Mouse (Mus musculus): Measurements from ENCODE around the gene Babam2. TPM values are rescaled to one million over a fixed set of nuclear protein-coding genes. Genes with fewer than 3 reads are reported as not detected.
"Not testable (repeated sequence)": the region's sequence is repeated elsewhere in the genome, so short reads cannot be mapped to it uniquely, and the experiment has no call there.

Gene Babam2
- polyA plus RNA-seq, 1 experiment from 2014 or later: 58.2 TPM

DNA sequence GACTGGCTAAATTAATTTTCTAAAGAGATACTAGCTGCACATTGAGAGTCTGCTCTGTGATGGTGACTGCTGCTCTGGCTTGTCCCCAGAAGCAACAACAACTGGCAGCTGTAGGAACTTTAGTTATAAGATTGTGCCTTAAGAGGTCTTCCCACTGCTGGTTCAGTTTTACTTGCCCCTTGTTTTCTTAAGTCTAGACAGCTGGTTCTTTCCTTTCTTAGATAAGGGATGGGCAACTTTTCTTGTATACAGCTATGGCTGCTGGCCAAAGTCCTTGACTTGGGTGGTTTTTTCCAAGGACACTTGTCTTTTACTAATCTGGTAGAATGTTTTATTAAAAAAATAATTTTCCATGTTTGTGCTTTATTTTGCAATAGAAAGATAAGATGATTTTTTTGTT, 151.5 kb downstream of the Babam2 start:
- no peaks in the 10 kb centered on the region for H3K4me1 ChIP-seq
- no peak for ATAC-seq (ENCODE audit: insufficient read depth, low FRiP score, low read depth)

GRCm38 (mm10) chr5:31852786-31853185, 155.3 kb downstream of the Babam2 start:
- ATAC-seq (ENCODE audit: insufficient read depth, low FRiP score, low read depth): no peak
- no peak overlapping the region for H3K27ac ChIP-seq
- no peak overlapping the region for H3K9ac ChIP-seq
- H3K9me3 ChIP-seq: no peaks in the 10 kb centered on the region
- H3K4me1 ChIP-seq: no peaks in the 10 kb centered on the region
- no peak overlapping the region for H3K4me3 ChIP-seq (replicated peaks)
- no peaks in the 10 kb centered on the region for H3K36me3 ChIP-seq
- H3K27me3 ChIP-seq (replicated peaks): no peaks in the 10 kb centered on the region
- WGBS: 73% methylated on average over 1 of the region's 1 CpGs
- no peak overlapping the region for H3K4me2 ChIP-seq

More for the DNA sequence above, 151.5 kb downstream of the Babam2 start:
- H3K4me2 ChIP-seq: no peak overlapping the region
- no peaks in the 10 kb centered on the region for H3K9me3 ChIP-seq
- H3K27me3 ChIP-seq (replicated peaks): no peaks in the 10 kb centered on the region
- H3K4me3 ChIP-seq (replicated peaks): no peak overlapping the region
- H3K9ac ChIP-seq: no peak overlapping the region
- no peak overlapping the region for H3K27ac ChIP-seq
- no peaks in the 10 kb centered on the region for H3K36me3 ChIP-seq

GRCm38 (mm10) chr5:31853831-31854230, 156.3 kb downstream of the Babam2 start:
- no peak overlapping the region for H3K4me2 ChIP-seq

DNA sequence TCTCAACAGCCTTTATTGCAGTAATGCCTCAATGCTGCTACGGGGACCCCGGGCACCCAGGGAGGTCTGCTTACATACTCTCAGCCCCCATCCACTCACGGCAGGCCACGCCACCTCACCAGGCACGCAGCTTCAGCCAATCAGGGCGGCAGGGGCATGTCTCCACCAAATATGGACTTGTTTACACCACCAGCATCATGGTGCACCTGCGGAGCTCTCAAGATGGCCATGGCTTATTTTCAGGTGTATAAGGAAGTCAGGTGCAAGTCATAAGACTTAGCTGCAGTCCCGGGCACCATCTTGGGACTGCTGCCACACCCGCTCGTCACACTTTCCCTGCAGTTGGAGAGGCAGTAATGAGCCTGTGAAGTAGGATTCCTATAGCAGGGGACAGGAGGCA, 161.4 kb downstream of the Babam2 start:
- not testable (repeated sequence) for H3K9me3 ChIP-seq; H3K27ac ChIP-seq; ATAC-seq (ENCODE audit: insufficient read depth, low FRiP score, low read depth); H3K4me3 ChIP-seq (replicated peaks); H3K4me2 ChIP-seq; H3K4me1 ChIP-seq; H3K36me3 ChIP-seq; H3K9ac ChIP-seq; H3K27me3 ChIP-seq (replicated peaks)
- WGBS: 77% methylated on average over 10 of the region's 10 CpGs

More at GRCm38 (mm10) chr5:31853831-31854230, 156.3 kb downstream of the Babam2 start:
- H3K9ac ChIP-seq: no peak overlapping the region
- ATAC-seq (ENCODE audit: insufficient read depth, low FRiP score, low read depth): no peak
- H3K9me3 ChIP-seq: no peaks in the 10 kb centered on the region
- no peaks in the 10 kb centered on the region for H3K36me3 ChIP-seq
- no peaks in the 10 kb centered on the region for H3K27me3 ChIP-seq (replicated peaks)
- WGBS: 85% methylated on average over 1 of the region's 1 CpGs
- H3K4me3 ChIP-seq (replicated peaks): no peak overlapping the region
- no peaks in the 10 kb centered on the region for H3K4me1 ChIP-seq
- no peak overlapping the region for H3K27ac ChIP-seq

DNA sequence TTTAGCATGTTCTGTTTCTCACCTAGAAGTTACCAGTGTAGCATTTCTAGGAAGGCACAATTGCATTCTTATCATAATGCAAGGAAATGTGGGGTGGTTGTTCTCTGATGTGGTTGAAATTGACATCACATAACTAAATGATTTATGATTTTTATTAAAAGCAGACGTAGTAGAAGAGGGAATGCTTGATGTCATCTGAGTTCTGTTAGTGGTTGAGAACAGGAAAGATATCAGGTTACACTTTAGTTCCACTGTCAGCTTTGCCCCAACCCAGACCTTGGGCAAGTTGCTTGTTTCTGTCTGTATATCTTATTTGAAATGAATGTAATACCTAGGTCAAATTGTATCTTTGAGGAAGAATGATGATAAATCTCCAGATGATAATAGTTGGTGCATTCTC, 162.9 kb downstream of the Babam2 start:
- H3K4me2 ChIP-seq: no peak overlapping the region
- no peak for ATAC-seq (ENCODE audit: insufficient read depth, low FRiP score, low read depth)
- no peaks in the 10 kb centered on the region for H3K27me3 ChIP-seq (replicated peaks)
- H3K27ac ChIP-seq: no peak overlapping the region
- no peak overlapping the region for H3K9ac ChIP-seq
- H3K9me3 ChIP-seq: no peaks in the 10 kb centered on the region
- WGBS: 39% methylated on average over 1 of the region's 1 CpGs
- H3K4me3 ChIP-seq (replicated peaks): no peak overlapping the region
- H3K36me3 ChIP-seq: no peaks in the 10 kb centered on the region
- peaks cover 3% of the 10 kb centered on the region; the same call in 1 of the 2 replicates for H3K4me1 ChIP-seq

DNA sequence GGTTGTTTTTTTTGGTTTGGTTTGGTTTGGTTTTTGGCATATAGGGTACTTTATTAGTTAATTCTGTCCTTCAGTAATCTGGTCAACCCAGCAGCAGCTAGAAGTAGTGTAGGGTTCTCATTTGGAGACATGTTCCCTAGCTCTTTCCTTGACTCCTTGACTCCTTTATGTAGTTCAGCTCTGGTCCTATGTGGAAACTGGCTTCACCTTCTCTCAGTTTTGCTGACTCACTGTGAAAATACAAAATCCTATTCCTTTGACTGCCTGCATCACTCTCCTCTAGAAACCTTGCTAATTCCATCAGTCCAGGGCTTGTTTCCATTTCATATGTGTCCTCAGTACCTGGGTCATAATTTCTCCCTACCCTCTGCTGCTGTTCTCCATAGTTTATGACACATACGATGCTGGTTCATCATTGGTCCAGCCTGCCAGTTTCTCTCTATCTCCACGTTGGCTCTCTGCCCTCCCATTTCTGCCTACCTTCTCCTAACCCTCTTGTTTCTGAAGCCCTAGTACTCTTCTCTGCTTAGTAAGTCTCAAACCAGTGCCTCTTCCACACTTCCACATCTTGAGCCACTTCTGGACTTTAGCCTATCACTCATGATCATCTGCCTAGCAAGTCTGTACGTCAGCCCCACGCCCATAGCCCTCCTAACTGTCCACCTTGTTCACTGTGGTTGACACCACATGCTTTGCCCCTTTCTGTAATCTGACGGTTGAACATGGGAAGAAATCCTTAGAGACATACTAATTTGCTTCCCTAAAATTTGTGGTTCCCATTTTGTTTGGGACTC, 163.5 kb downstream of the Babam2 start:
- no peak for ATAC-seq (ENCODE audit: insufficient read depth, low FRiP score, low read depth)
- H3K4me1 ChIP-seq: peaks cover 5% of the 10 kb centered on the region; the same call in 1 of the 2 replicates
- no peak overlapping the region for H3K27ac ChIP-seq
- H3K9me3 ChIP-seq: no peaks in the 10 kb centered on the region
- WGBS: 86% methylated on average over 5 of the region's 5 CpGs
- no peaks in the 10 kb centered on the region for H3K27me3 ChIP-seq (replicated peaks)
- no peak overlapping the region for H3K4me3 ChIP-seq (replicated peaks)
- H3K4me2 ChIP-seq: no peak overlapping the region
- H3K9ac ChIP-seq: no peak overlapping the region
- no peaks in the 10 kb centered on the region for H3K36me3 ChIP-seq

DNA sequence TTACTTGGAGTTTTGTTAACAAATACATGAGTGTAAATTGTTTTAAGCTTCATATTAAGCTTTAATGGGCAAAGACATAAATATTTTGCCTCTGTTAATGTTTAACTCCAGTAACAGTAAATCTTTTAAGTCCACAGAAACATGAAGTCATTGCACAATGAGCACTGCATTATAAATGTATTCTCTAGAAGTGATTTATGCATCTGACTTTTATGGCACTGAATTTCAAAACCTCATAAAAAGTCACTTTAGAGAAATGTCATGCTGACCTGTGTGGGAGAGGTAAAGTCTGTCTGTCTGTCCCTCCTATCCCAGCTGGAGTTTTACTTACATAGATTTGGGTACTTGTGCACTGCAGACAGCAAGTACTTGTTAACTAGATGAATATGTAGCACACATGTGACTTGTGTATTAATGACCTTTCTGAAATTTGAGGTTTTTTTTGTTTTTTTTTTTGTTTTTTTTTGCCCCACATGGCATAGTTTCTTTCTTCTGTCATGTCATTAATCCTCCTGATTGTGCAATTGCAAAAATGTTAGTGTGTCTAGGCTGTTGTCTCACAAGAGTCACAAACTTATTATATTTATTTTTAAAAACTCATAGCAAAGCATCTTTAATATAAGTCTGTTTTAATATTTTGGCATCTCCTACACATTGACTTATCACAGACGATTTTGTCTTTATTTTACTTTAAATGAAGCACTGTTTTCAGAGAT, 165.4 kb downstream of the Babam2 start:
- Histone ChIP-seq H3K9ac (no peak overlapping the region), H3K27me3 (replicated peaks) (no peaks in the 10 kb centered on the region), H3K9me3 (no peaks in the 10 kb centered on the region), H3K4me2 (no peak overlapping the region), H3K4me3 (replicated peaks) (no peak overlapping the region), H3K27ac (peak overlapping the region; percentile 31; the same call in 1 of the 2 replicates), H3K36me3 (no peaks in the 10 kb centered on the region), H3K4me1 (peaks cover 5% of the 10 kb centered on the region; the same call in 1 of the 2 replicates)
- WGBS: 43% methylated on average over 1 of the region's 1 CpGs
- no peak for ATAC-seq (ENCODE audit: insufficient read depth, low FRiP score, low read depth)

GRCm38 (mm10) chr5:31864095-31864494, 166.6 kb downstream of the Babam2 start:
- WGBS: 31% methylated on average over 2 of the region's 2 CpGs

GRCm38 (mm10) chr5:31866071-31866470, 168.6 kb downstream of the Babam2 start:
- H3K4me3 ChIP-seq (replicated peaks): no peak overlapping the region
- no peak overlapping the region for H3K27ac ChIP-seq
- no peak overlapping the region for H3K9ac ChIP-seq
- ATAC-seq (ENCODE audit: insufficient read depth, low FRiP score, low read depth): no peak
- WGBS: 62% methylated on average over 3 of the region's 3 CpGs
- peaks cover 5% of the 10 kb centered on the region; the same call in 1 of the 2 replicates for H3K4me1 ChIP-seq
- H3K36me3 ChIP-seq: no peaks in the 10 kb centered on the region
- no peaks in the 10 kb centered on the region for H3K27me3 ChIP-seq (replicated peaks)
- H3K9me3 ChIP-seq: no peaks in the 10 kb centered on the region
- no peak overlapping the region for H3K4me2 ChIP-seq

More at GRCm38 (mm10) chr5:31864095-31864494, 166.6 kb downstream of the Babam2 start:
- Histone ChIP-seq H3K36me3 (no peaks in the 10 kb centered on the region), H3K4me2 (no peak overlapping the region), H3K27ac (peak overlapping the region; percentile 52), H3K9me3 (no peaks in the 10 kb centered on the region), H3K9ac (no peak overlapping the region), H3K27me3 (replicated peaks) (no peaks in the 10 kb centered on the region), H3K4me3 (replicated peaks) (no peak overlapping the region), H3K4me1 (peaks cover 5% of the 10 kb centered on the region; the same call in 1 of the 2 replicates)
- no peak for ATAC-seq (ENCODE audit: insufficient read depth, low FRiP score, low read depth)

DNA sequence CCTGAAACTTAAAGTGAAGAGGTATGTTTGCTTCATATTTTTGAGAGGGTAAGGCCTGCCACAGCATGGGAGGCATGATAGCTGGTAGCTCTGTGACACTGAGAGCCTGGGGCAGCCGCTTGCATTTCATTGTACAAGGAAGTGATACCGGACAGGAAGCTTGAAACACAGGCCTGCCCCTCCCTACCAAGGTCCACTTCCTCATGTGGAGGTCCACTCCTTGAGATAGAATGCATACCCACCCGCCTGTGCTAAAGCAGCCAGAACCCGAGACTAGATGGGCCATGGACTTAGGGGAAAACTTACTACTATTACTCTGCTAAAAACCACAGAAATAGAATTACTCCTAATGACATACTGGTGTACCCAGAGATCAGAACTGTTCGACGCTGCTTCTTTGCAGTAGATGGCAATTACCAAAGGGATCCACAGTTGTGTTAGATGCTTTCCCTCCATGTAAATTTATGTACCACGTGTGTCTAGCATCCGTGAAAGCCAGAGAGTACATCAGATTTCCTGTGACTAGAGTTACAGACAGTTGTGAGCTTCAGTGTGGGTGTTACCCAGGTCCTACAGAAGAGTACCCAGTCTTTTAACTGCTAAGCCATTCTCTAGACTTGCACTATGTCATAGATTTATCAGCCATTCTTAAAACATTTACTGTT, 173.5 kb downstream of the Babam2 start:
- no peak for ATAC-seq (ENCODE audit: insufficient read depth, low FRiP score, low read depth)

GRCm38 (mm10) chr5:31873328-31873727, 175.8 kb downstream of the Babam2 start:
- no peak overlapping the region for H3K4me3 ChIP-seq (replicated peaks)
- H3K4me2 ChIP-seq: no peak overlapping the region
- no peak for ATAC-seq (ENCODE audit: insufficient read depth, low FRiP score, low read depth)
- no peaks in the 10 kb centered on the region for H3K9me3 ChIP-seq
- no peaks in the 10 kb centered on the region for H3K27me3 ChIP-seq (replicated peaks)
- no peak overlapping the region for H3K27ac ChIP-seq
- WGBS: 86% methylated on average over 2 of the region's 2 CpGs
- no peaks in the 10 kb centered on the region for H3K36me3 ChIP-seq
- H3K9ac ChIP-seq: no peak overlapping the region
- H3K4me1 ChIP-seq: no peaks in the 10 kb centered on the region

More for the DNA sequence above, 173.5 kb downstream of the Babam2 start:
- H3K27ac ChIP-seq: peak overlapping the region; percentile 44; the same call in 1 of the 2 replicates
- H3K27me3 ChIP-seq (replicated peaks): no peaks in the 10 kb centered on the region
- 73% methylated on average over 8 of the region's 8 CpGs for WGBS
- no peak overlapping the region for H3K4me2 ChIP-seq
- no peak overlapping the region for H3K4me3 ChIP-seq (replicated peaks)
- no peaks in the 10 kb centered on the region for H3K9me3 ChIP-seq
- H3K36me3 ChIP-seq: no peaks in the 10 kb centered on the region
- no peak overlapping the region for H3K9ac ChIP-seq
- no peaks in the 10 kb centered on the region for H3K4me1 ChIP-seq

DNA sequence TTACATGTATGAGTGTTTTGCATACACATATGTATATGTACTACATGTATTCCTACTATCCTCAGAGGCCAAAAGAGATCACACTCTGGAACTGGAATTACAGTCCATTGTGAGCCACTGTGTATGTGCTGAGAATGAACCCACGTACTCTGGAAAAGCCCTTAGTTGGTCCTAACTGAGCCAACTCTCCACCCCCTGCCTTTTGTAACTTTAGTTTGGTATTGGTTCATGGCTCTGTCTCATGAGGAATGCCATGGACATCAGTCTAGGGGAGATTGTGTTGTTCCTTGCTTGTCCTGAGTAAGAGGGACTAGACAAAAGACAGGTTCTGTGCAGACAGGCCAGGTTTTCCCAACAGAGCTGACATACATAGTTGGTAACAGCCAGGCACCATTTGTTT, 177.1 kb downstream of the Babam2 start:
- H3K4me3 ChIP-seq (replicated peaks): no peak overlapping the region
- no peak overlapping the region for H3K27ac ChIP-seq
- H3K36me3 ChIP-seq: no peaks in the 10 kb centered on the region
- H3K9ac ChIP-seq: no peak overlapping the region
- H3K27me3 ChIP-seq (replicated peaks): no peaks in the 10 kb centered on the region
- no peaks in the 10 kb centered on the region for H3K9me3 ChIP-seq
- 86% methylated on average over 1 of the region's 1 CpGs for WGBS
- no peak for ATAC-seq (ENCODE audit: insufficient read depth, low FRiP score, low read depth)
- no peak overlapping the region for H3K4me2 ChIP-seq
- no peaks in the 10 kb centered on the region for H3K4me1 ChIP-seq
